Mouse (Mus musculus): ENCODE measurements around the gene Mfap2.

DNA sequence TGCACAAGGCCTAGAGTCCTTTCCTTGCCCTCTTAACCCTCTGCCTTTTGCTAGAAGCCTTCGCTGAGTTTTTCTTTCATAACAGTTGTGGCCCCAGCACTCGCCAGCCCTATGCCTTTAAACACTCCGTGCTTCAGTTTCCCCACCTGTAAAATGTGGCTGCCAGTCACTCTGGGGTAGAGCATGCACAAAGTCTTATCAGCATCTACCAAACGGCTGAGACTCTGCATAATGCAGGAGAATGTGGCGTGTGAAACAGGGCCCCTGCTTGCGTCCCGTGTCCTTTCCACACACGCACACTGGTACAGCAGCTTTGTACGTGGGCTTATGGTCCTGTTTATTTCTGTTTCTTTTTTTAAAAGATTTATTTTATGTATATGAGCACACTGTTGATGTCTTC, 13.4 kb upstream of the Mfap2 start:
- TF ChIP-seq POLR2A (IDR thresholded peaks at IDR 0.05; ENCODE audit: borderline replicate concordance, low read depth, low read length) (no peak), CTCF (IDR thresholded peaks at IDR 0.05; ENCODE audit: low read depth, low read length) (no peak)
